Mouse (Mus musculus) stomach, postnatal 0 days (tissue): Measurements from ENCODE around the gene Sprr2d. TPM values are rescaled to one million over a fixed set of nuclear protein-coding genes. Genes with fewer than 3 reads are reported as not detected.

Experiments used
- ATAC-seq: fragments of 200-750 bp; cut with Nextera tagmentation; 2 replicates; pipeline ENCODE4 v1.8.0; 2017; ENCODE audit not compliant: low FRiP score, low TSS enrichment
- DNase-seq: peaks from one replicate; pipeline ENCODE4 v3.0.0-alpha.2; 2016; ENCODE audit warnings: low spot score
- H3K27ac ChIP-seq: fragments of 300-500 bp; sonication (generic); replicated peaks from 2 replicates; pipeline ENCODE4 v1.5.1; 2014; ENCODE audit warnings: mild to moderate bottlenecking, control low read depth
- H3K27me3 ChIP-seq: fragments of 300-500 bp; sonication (generic); 2 replicates; pipeline ENCODE4 v1.6.1; 2014; ENCODE audit warnings: low read length; ENCODE audit not compliant: control insufficient read depth, insufficient read depth
- H3K36me3 ChIP-seq: fragments of 300-500 bp; sonication (generic); 2 replicates; pipeline ENCODE4 v1.6.1; 2014; ENCODE audit warnings: low read length, mixed read lengths; ENCODE audit not compliant: control insufficient read depth, insufficient read depth
- H3K4me1 ChIP-seq: fragments of 300-500 bp; sonication (generic); replicated peaks from 2 replicates; pipeline ENCODE4 v1.6.1; 2014; ENCODE audit warnings: antibody characterized with exemption; ENCODE audit not compliant: control insufficient read depth, insufficient read depth
- H3K4me2 ChIP-seq: fragments of 300-500 bp; sonication (generic); replicated peaks from 2 replicates; pipeline ENCODE4 v1.6.1; 2014; ENCODE audit warnings: low read depth, mild to moderate bottlenecking, control low read depth, moderate library complexity
- H3K4me3 ChIP-seq: fragments of 300-500 bp; sonication (generic); 2 replicates; pipeline ENCODE4 v1.5.1; 2014; ENCODE audit warnings: low read depth, low read length, control low read depth
- H3K9ac ChIP-seq: fragments of 300-500 bp; sonication (generic); 2 replicates; pipeline ENCODE4 v1.6.1; 2014; ENCODE audit warnings: mild to moderate bottlenecking, low read length, control low read depth, mixed read lengths
- H3K9me3 ChIP-seq: fragments of 300-500 bp; sonication (generic); 2 replicates; pipeline ENCODE4 v1.6.1; 2016; ENCODE audit warnings: low read length; ENCODE audit not compliant: control insufficient read depth
- CTCF ChIP-seq: IDR thresholded peaks from 2 replicates; pipeline ENCODE4 v1.5.1; 2016; ENCODE audit warnings: antibody characterized with exemption, low read depth, mild to moderate bottlenecking, moderate library complexity
- EP300 ChIP-seq: optimal IDR thresholded peaks from 2 replicates; pipeline ENCODE3; 2016; ENCODE audit warnings: antibody characterized with exemption
- WGBS: fragments of 180-500 bp; shearing (Covaris S2); extraction: QIAGEN DNeasy Blood & Tissue Kit; methylation state at CpG from one replicate; pipeline ENCODE4 v1.1.7; 2014; 5-methylcytosine and 5-hydroxymethylcytosine counted together
- polyA plus RNA-seq: library from polyadenylated mRNA; unstranded; fragments of >200 nt; fragmentation: Nextera tagmentation; extraction: Ambion mirVana; gene quantifications from 2 replicates; pipeline ENCODE4 v1.2.1, GENCODE M21; 2015

Gene Sprr2d
- polyA plus RNA-seq, 1 experiment from 2014 or later = 66.5 TPM

DNA sequence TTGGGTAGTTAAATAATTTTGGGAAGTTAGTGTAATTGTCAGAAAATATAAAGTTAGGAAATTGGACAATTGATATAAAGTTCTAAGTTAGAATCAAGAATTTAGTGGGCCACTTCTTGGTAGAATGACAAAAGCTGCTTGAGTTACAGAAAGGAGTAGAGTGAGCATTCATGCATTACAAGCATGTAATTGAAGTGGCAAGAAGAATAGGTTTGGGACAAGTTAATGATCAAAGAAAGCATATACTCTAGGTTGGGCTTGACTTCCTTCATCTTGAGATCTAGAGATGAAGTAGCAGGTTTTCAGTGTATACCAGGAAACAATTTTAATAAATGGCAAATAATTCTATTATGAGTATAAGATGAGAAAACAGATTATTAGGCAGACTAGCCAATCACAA is 22.7 kb downstream of the Sprr2d start:
- Histone ChIP-seq H3K9me3 (no peaks in the 10 kb centered on the region), H3K4me1 (no peaks in the 10 kb centered on the region), H3K36me3 (no peaks in the 10 kb centered on the region), H3K27me3 (no peaks in the 10 kb centered on the region), H3K4me2 (no peak overlapping the region), H3K9ac (no peak overlapping the region), H3K4me3 (no peak overlapping the region), H3K27ac (no peak overlapping the region)
- DNase-seq = no peak
- TF ChIP-seq CTCF (no peak), EP300 (no peak)
- ATAC-seq = no peak

DNA sequence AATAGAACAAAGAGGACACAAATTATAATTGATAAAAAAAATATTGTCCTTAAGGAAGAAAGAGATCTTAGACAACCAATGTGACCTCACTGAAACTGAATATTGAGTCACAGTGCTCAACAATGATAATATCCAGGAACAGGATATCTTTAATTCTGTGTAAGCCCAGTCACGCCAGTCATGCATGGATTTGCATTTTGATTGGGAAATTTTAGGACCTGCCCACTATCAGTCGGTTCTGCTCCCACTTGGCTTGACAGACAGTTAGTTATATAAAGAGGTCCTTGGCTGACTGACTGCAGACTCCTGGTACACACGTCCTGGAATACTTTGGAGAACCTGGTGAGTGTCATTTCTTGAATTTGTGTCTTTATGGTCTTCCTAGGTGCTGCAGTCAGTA is 25.9 kb downstream of the Sprr2d start, which contains the start of gene Sprr2f:
Sprr2f (plus strand) TSS at position 301 of the 400 bp plus-strand sequence.
- DNase-seq (no peak), ATAC-seq (no peak)

DNA sequence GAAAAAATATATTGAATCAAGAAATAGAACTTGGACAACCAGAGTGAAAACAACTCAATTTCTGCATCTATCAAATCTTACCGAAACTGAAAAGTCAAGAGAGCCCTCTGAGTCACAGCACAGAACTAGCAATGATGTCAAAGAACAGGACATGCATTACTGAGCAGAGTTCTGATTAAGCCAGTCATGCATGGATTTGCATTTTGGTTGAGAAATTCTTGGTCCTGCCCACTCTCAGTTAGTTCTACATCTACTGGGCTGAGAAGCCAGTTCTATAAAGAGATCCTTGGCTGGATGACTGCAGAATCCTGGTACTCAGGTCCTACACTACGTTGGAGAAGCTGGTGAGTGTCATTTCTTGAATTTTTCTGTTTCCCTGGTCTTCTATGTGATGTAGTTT is 34.7 kb downstream of the Sprr2d start:
- DNase-seq (no peak), ATAC-seq (no peak)
- Histone ChIP-seq H3K4me3 (no peak overlapping the region), H3K9ac (no peak overlapping the region), H3K36me3 (no peaks in the 10 kb centered on the region), H3K27me3 (no peaks in the 10 kb centered on the region), H3K27ac (no peak overlapping the region), H3K4me2 (no peak overlapping the region), H3K4me1 (no peaks in the 10 kb centered on the region), H3K9me3 (no peaks in the 10 kb centered on the region)
- WGBS = 70% methylated on average over 2 of the region's 2 CpGs
- TF ChIP-seq CTCF = no peak
- no peak for TF ChIP-seq EP300

More for the DNA sequence above, 25.9 kb downstream of the Sprr2d start, which contains the start of gene Sprr2f:
- Histone ChIP-seq H3K9me3 (no peaks in the 10 kb centered on the region), H3K27ac (no peak within 1 kb of the TSS), H3K27me3 (no peaks in the 10 kb centered on the region), H3K4me1 (no peaks in the 10 kb centered on the region), H3K36me3 (no peaks in the 10 kb centered on the region), H3K4me2 (no peak within 1 kb of the TSS), H3K4me3 (no peak within 1 kb of the TSS), H3K9ac (no peak within 1 kb of the TSS)
- WGBS = 68% methylated on average over 3 of the region's 3 CpGs
- no peak for TF ChIP-seq CTCF
- TF ChIP-seq EP300 = no peak

DNA sequence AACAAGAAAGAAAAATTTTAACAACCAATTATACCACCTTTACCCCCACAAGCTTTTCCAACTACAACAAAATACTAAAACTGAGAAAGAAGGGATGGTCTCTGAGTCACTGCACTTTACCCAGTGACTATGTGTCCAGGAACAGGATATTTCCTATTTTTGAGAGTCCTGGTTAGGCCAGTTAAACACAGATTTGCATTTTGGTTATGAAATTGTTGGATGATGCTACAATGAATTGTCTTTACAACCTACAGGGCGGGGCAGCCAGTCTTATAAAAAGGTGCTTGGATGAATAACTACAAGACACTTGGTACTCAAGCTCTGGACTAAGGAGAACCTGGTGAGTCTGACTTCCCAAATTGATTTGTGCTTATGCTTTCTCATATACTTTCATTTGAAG is 46.4 kb downstream of the Sprr2d start, which contains the start of gene Sprr2h:
Sprr2h (plus strand) TSS at position 301 of the 400 bp plus-strand sequence.
- TF ChIP-seq EP300 (no peak), CTCF (no peak)
- Histone ChIP-seq H3K27ac (no peak within 1 kb of the TSS), H3K4me1 (no peaks in the 10 kb centered on the region), H3K4me2 (no peak within 1 kb of the TSS), H3K9ac (no peak within 1 kb of the TSS), H3K36me3 (no peaks in the 10 kb centered on the region), H3K4me3 (no peak within 1 kb of the TSS), H3K27me3 (no peaks in the 10 kb centered on the region), H3K9me3 (no peaks in the 10 kb centered on the region)
- ATAC-seq = no peak
- WGBS = 78% methylated on average over 1 of the region's 1 CpGs
- no peak for DNase-seq

Other genes with a start within 250 kb of the Sprr2d start
- 2.3 and 2.9 TPM in 2 replicates for gene Prr9, start 215.2 kb upstream of the Sprr2d start, polyA plus RNA-seq
- gene Lelp1, start 196.4 kb upstream of the Sprr2d start, polyA plus RNA-seq = not detected in 2 replicates
- gene Sprr2a1, start 123.3 kb upstream of the Sprr2d start, polyA plus RNA-seq = 181 and 190 TPM in 2 replicates
- 13,620 and 14,516 TPM in 2 replicates for gene Sprr2a2, start 123.2 kb upstream of the Sprr2d start, polyA plus RNA-seq
- gene Sprr2a3, start 53.7 kb upstream of the Sprr2d start, polyA plus RNA-seq = 712 and 819 TPM in 2 replicates
- 20.8 and 22.8 TPM in 2 replicates for gene Sprr2b, start 22.5 kb upstream of the Sprr2d start, polyA plus RNA-seq
- 0.33 and 0.47 TPM in 2 replicates for gene Sprr2e, start 13.0 kb downstream of the Sprr2d start, polyA plus RNA-seq
- gene Sprr2f, start 26.0 kb downstream of the Sprr2d start, polyA plus RNA-seq = 7.4 and 9.2 TPM in 2 replicates
- gene Sprr2h, start 46.5 kb downstream of the Sprr2d start, polyA plus RNA-seq = 2.1 TPM in 2 replicates
- 24.7 and 26.7 TPM in 2 replicates for gene Sprr2i, start 68.9 kb downstream of the Sprr2d start, polyA plus RNA-seq
- 52.2 and 58.5 TPM in 2 replicates for gene Sprr2j-ps, start 78.9 kb downstream of the Sprr2d start, polyA plus RNA-seq
- 10.3 and 10.6 TPM in 2 replicates for gene Gm9774, start 90.3 kb downstream of the Sprr2d start, polyA plus RNA-seq
- 8.3 and 9.2 TPM in 2 replicates for gene Sprr2k, start 93.4 kb downstream of the Sprr2d start, polyA plus RNA-seq
- 17.1 and 19.3 TPM in 2 replicates for gene Sprr1b, start 99.6 kb downstream of the Sprr2d start, polyA plus RNA-seq
- 1,930 and 1,986 TPM in 2 replicates for gene Sprr3, start 119.6 kb downstream of the Sprr2d start, polyA plus RNA-seq
- 1,567 and 1,571 TPM in 2 replicates for gene Sprr1a, start 146.8 kb downstream of the Sprr2d start, polyA plus RNA-seq
- 1.3 and 1.5 TPM in 2 replicates for gene Sprr4, start 161.4 kb downstream of the Sprr2d start, polyA plus RNA-seq
- not detected in 2 replicates for gene 2310046K23Rik, start 195.4 kb downstream of the Sprr2d start, polyA plus RNA-seq
- 16.6 and 21.1 TPM in 2 replicates for gene Ivl, start 234.6 kb downstream of the Sprr2d start, polyA plus RNA-seq
- gene Smcp, start 249.9 kb downstream of the Sprr2d start, polyA plus RNA-seq = not detected in 2 replicates